Mouse (Mus musculus): ENCODE data around the gene 4930539E08Rik. TPM values are rescaled to one million over a fixed set of nuclear protein-coding genes. Genes with fewer than 3 reads are reported as not detected.

Gene 4930539E08Rik
- under 1 TPM; under 0.01 to 0.01 TPM for polyA plus RNA-seq (2012; fragmentation: generic; extraction: Trizol)

GRCm38 (mm10) chr17:28915060-28915628 lies at the start of gene 4930539E08Rik:
4930539E08Rik (minus strand) TSS chr17:28915324.

GRCm38 (mm10) chr17:28951831-28952799 lies 37.0 kb upstream of the 4930539E08Rik start, which contains the start of gene Kctd20:
Kctd20 (plus strand) TSS chr17:28951950.

GRCm38 (mm10) chr17:28943740-28944139 lies 28.6 kb upstream of the 4930539E08Rik start, which contains the start of gene Pxt1:
Pxt1 (minus strand) TSS chr17:28943840.

GRCm38 (mm10) chr17:28858205-28858604 lies 56.9 kb downstream of the 4930539E08Rik start, which contains the start of gene Pnpla1:
Pnpla1 (plus strand) TSS chr17:28858411.

Other genes with a start within 250 kb of the 4930539E08Rik start
- under 1 TPM in 1 of 2 experiments, not detected in 1; 0.42 TPM for gene Slc26a8, start 225.1 kb downstream of the 4930539E08Rik start, polyA plus RNA-seq (2012; fragmentation: generic; extraction: Trizol)
- gene Mapk14, start 224.0 kb downstream of the 4930539E08Rik start, polyA plus RNA-seq (2012; fragmentation: generic; extraction: Trizol): 10 to 100 TPM; 11.2 to 33.1 TPM
- gene AC170998.1, start 189.2 kb downstream of the 4930539E08Rik start, polyA plus RNA-seq (2012; fragmentation: generic; extraction: Trizol): under 1 TPM in 1 of 2 experiments, not detected in 1; 0.20 TPM
- under 1 TPM in 1 of 2 experiments, not detected in 1; 0.22 TPM for gene Mapk13, start 146.0 kb downstream of the 4930539E08Rik start, polyA plus RNA-seq (2012; fragmentation: generic; extraction: Trizol)
- gene Brpf3, start 114.2 kb downstream of the 4930539E08Rik start, polyA plus RNA-seq (2012; fragmentation: generic; extraction: Trizol): 10 to 100 TPM in 1 of 2 experiments, 1 to 10 TPM in 1; 4.2 to 16.9 TPM
- gene Pnpla1, start 56.9 kb downstream of the 4930539E08Rik start, polyA plus RNA-seq (2012; fragmentation: generic; extraction: Trizol): not detected
- gene Pxt1, start 28.5 kb upstream of the 4930539E08Rik start, polyA plus RNA-seq (2012; fragmentation: generic; extraction: Trizol): not detected
- 10 to 100 TPM; 14.4 to 51.0 TPM for gene Kctd20, start 36.6 kb upstream of the 4930539E08Rik start, polyA plus RNA-seq (2012; fragmentation: generic; extraction: Trizol)
- gene Stk38, start 92.7 kb upstream of the 4930539E08Rik start, polyA plus RNA-seq (2012; fragmentation: generic; extraction: Trizol): 10 to 100 TPM in 1 of 2 experiments, 1 to 10 TPM in 1; 5.5 to 66.1 TPM
- 100 to 1,000 TPM in 1 of 2 experiments, 10 to 100 TPM in 1; 33.1 to 103 TPM for gene Srsf3, start 117.3 kb upstream of the 4930539E08Rik start, polyA plus RNA-seq (2012; fragmentation: generic; extraction: Trizol)
- gene Cdkn1a, start 175.7 kb upstream of the 4930539E08Rik start, polyA plus RNA-seq (2012; fragmentation: generic; extraction: Trizol): 100 to 1,000 TPM; 177 to 319 TPM
- gene Rab44, start 198.8 kb upstream of the 4930539E08Rik start, polyA plus RNA-seq (2012; fragmentation: generic; extraction: Trizol): under 1 TPM; 0.02 to 0.25 TPM

Data from C3H10T1/2 (cell line).